Mouse (Mus musculus): Measurements from ENCODE around the gene Gtf2h2.
A peak's percentile ranks its signal among the peaks of the same experiment; 100 is the strongest.
"Not testable (repeated sequence)": the region's sequence is repeated elsewhere in the genome, so short reads cannot be mapped to it uniquely, and the experiment has no call there.

Gene Gtf2h2

GRCm38 (mm10) chr13:100511146-100511859 lies 18.9 kb upstream of the Gtf2h2 start:
- no peak overlapping the region for H3K4me3 ChIP-seq (replicated peaks; ENCODE audit: low read length)

GRCm38 (mm10) chr13:100499625-100500024 lies 7.2 kb upstream of the Gtf2h2 start:
- not testable (repeated sequence) for H3K27me3 ChIP-seq (ENCODE audit: insufficient read depth, low read length); H3K4me3 ChIP-seq (replicated peaks; ENCODE audit: low read length); H3K36me3 ChIP-seq (ENCODE audit: insufficient read depth, low read length); H3K9me3 ChIP-seq (ENCODE audit: low read length); H3K4me1 ChIP-seq (replicated peaks; ENCODE audit: low read depth, low read length)

More at GRCm38 (mm10) chr13:100511146-100511859, 18.9 kb upstream of the Gtf2h2 start:
- Histone ChIP-seq H3K36me3 (ENCODE audit: insufficient read depth, low read length) (no peaks in the 10 kb centered on the region), H3K9me3 (ENCODE audit: low read length) (no peaks in the 10 kb centered on the region), H3K4me1 (replicated peaks; ENCODE audit: low read depth, low read length) (peaks cover 13% of the 10 kb centered on the region), H3K27me3 (ENCODE audit: insufficient read depth, low read length) (no peaks in the 10 kb centered on the region)
- TF ChIP-seq POU5F1 (IDR thresholded peaks at IDR 0.05; ENCODE audit: borderline replicate concordance, low read length), result no peak
- TF ChIP-seq NANOG (IDR thresholded peaks at IDR 0.05; ENCODE audit: borderline replicate concordance, low read length), result no peak
- no peak for TF ChIP-seq CTCF (conservative IDR thresholded peaks at IDR 0.05; ENCODE audit: low read length)

- H3K27me3 ChIP-seq (ENCODE audit: insufficient read depth, low read length), result no peaks in the 10 kb centered on the region
- peaks cover 10% of the 10 kb centered on the region for H3K4me1 ChIP-seq (replicated peaks; ENCODE audit: low read depth, low read length)
- no peaks in the 10 kb centered on the region for H3K9me3 ChIP-seq (ENCODE audit: low read length)
- H3K36me3 ChIP-seq (ENCODE audit: insufficient read depth, low read length), result no peaks in the 10 kb centered on the region
- TF ChIP-seq POU5F1 (IDR thresholded peaks at IDR 0.05; ENCODE audit: borderline replicate concordance, low read length) (no peak), CTCF (conservative IDR thresholded peaks at IDR 0.05; ENCODE audit: low read length) (no peak), NANOG (IDR thresholded peaks at IDR 0.05; ENCODE audit: borderline replicate concordance, low read length) (no peak)
- H3K4me3 ChIP-seq (replicated peaks; ENCODE audit: low read length), result no peak overlapping the region
These were observed 3.0 kb upstream of the Gtf2h2 start for GRCm38 (mm10) chr13:100495337-100495736.

- peaks cover 10% of the 10 kb centered on the region for H3K4me1 ChIP-seq (replicated peaks; ENCODE audit: low read depth, low read length)
- not testable (repeated sequence) for H3K27me3 ChIP-seq (ENCODE audit: insufficient read depth, low read length); H3K9me3 ChIP-seq (ENCODE audit: low read length); H3K4me3 ChIP-seq (replicated peaks; ENCODE audit: low read length); H3K36me3 ChIP-seq (ENCODE audit: insufficient read depth, low read length)
- peak; percentile 35 for TF ChIP-seq CTCF (conservative IDR thresholded peaks at IDR 0.05; ENCODE audit: low read length)
These were observed 2.0 kb upstream of the Gtf2h2 start for GRCm38 (mm10) chr13:100494370-100494769.

GRCm38 (mm10) chr13:100493313-100493712 lies 934 bp upstream of the Gtf2h2 start:
- Histone ChIP-seq H3K36me3 (ENCODE audit: insufficient read depth, low read length) (peaks cover 14% of the 10 kb centered on the region), H3K27me3 (ENCODE audit: insufficient read depth, low read length) (no peaks in the 10 kb centered on the region), H3K9me3 (ENCODE audit: low read length) (no peaks in the 10 kb centered on the region), H3K4me3 (replicated peaks; ENCODE audit: low read length) (no peak overlapping the region), H3K4me1 (replicated peaks; ENCODE audit: low read depth, low read length) (peaks cover 10% of the 10 kb centered on the region)
- TF ChIP-seq POU5F1 (IDR thresholded peaks at IDR 0.05; ENCODE audit: borderline replicate concordance, low read length) (no peak), NANOG (IDR thresholded peaks at IDR 0.05; ENCODE audit: borderline replicate concordance, low read length) (no peak), CTCF (conservative IDR thresholded peaks at IDR 0.05; ENCODE audit: low read length) (no peak)

- TF ChIP-seq CTCF (conservative IDR thresholded peaks at IDR 0.05; ENCODE audit: low read length), result no peak
- TF ChIP-seq NANOG (IDR thresholded peaks at IDR 0.05; ENCODE audit: borderline replicate concordance, low read length), result no peak
- TF ChIP-seq POU5F1 (IDR thresholded peaks at IDR 0.05; ENCODE audit: borderline replicate concordance, low read length), result no peak
- Histone ChIP-seq H3K4me3 (replicated peaks; ENCODE audit: low read length) (peak overlapping the region; percentile 97), H3K27me3 (ENCODE audit: insufficient read depth, low read length) (no peaks in the 10 kb centered on the region), H3K9me3 (ENCODE audit: low read length) (no peaks in the 10 kb centered on the region), H3K36me3 (ENCODE audit: insufficient read depth, low read length) (peaks cover 31% of the 10 kb centered on the region), H3K4me1 (replicated peaks; ENCODE audit: low read depth, low read length) (peaks cover 10% of the 10 kb centered on the region)
These were observed 756 bp downstream of the Gtf2h2 start for GRCm38 (mm10) chr13:100491623-100492022.

GRCm38 (mm10) chr13:100490424-100490823 lies 2.0 kb downstream of the Gtf2h2 start:
- H3K4me3 ChIP-seq (replicated peaks; ENCODE audit: low read length), result no peak overlapping the region
- no peaks in the 10 kb centered on the region for H3K27me3 ChIP-seq (ENCODE audit: insufficient read depth, low read length)
- TF ChIP-seq NANOG (IDR thresholded peaks at IDR 0.05; ENCODE audit: borderline replicate concordance, low read length) (no peak), POU5F1 (IDR thresholded peaks at IDR 0.05; ENCODE audit: borderline replicate concordance, low read length) (no peak), CTCF (conservative IDR thresholded peaks at IDR 0.05; ENCODE audit: low read length) (no peak)
- H3K36me3 ChIP-seq (ENCODE audit: insufficient read depth, low read length), result peaks cover 36% of the 10 kb centered on the region
- peaks cover 10% of the 10 kb centered on the region for H3K4me1 ChIP-seq (replicated peaks; ENCODE audit: low read depth, low read length)
- no peaks in the 10 kb centered on the region for H3K9me3 ChIP-seq (ENCODE audit: low read length)

- H3K4me1 ChIP-seq (replicated peaks; ENCODE audit: low read depth, low read length), result no peaks in the 10 kb centered on the region
- no peaks in the 10 kb centered on the region for H3K27me3 ChIP-seq (ENCODE audit: insufficient read depth, low read length)
- no peak for TF ChIP-seq POU5F1 (IDR thresholded peaks at IDR 0.05; ENCODE audit: borderline replicate concordance, low read length)
- no peak for TF ChIP-seq NANOG (IDR thresholded peaks at IDR 0.05; ENCODE audit: borderline replicate concordance, low read length)
- TF ChIP-seq CTCF (conservative IDR thresholded peaks at IDR 0.05; ENCODE audit: low read length), result no peak
- H3K9me3 ChIP-seq (ENCODE audit: low read length), result no peaks in the 10 kb centered on the region
- peaks cover 70% of the 10 kb centered on the region for H3K36me3 ChIP-seq (ENCODE audit: insufficient read depth, low read length)
- no peak overlapping the region for H3K4me3 ChIP-seq (replicated peaks; ENCODE audit: low read length)
These were observed 8.8 kb downstream of the Gtf2h2 start for GRCm38 (mm10) chr13:100483610-100484009.

GRCm38 (mm10) chr13:100463527-100464222 lies 28.7 kb downstream of the Gtf2h2 start:
- Histone ChIP-seq H3K27me3 (ENCODE audit: insufficient read depth, low read length) (no peaks in the 10 kb centered on the region), H3K9me3 (ENCODE audit: low read length) (no peaks in the 10 kb centered on the region)
- TF ChIP-seq POU5F1 (IDR thresholded peaks at IDR 0.05; ENCODE audit: borderline replicate concordance, low read length), result no peak
- TF ChIP-seq NANOG (IDR thresholded peaks at IDR 0.05; ENCODE audit: borderline replicate concordance, low read length), result no peak
- TF ChIP-seq CTCF (conservative IDR thresholded peaks at IDR 0.05; ENCODE audit: low read length), result no peak

More at GRCm38 (mm10) chr13:100463527-100464222, 28.7 kb downstream of the Gtf2h2 start:
- H3K36me3 ChIP-seq (ENCODE audit: insufficient read depth, low read length), result peaks cover 43% of the 10 kb centered on the region
- H3K4me1 ChIP-seq (replicated peaks; ENCODE audit: low read depth, low read length), result peaks cover 40% of the 10 kb centered on the region
- no peak overlapping the region for H3K4me3 ChIP-seq (replicated peaks; ENCODE audit: low read length)

Measured in E14TG2a.4 (cell line).